Mouse (Mus musculus) liver, embryonic 14.5 days (tissue): ENCODE results near the gene Mgrn1. TPM values are rescaled to one million over a fixed set of nuclear protein-coding genes. Genes with fewer than 3 reads are reported as not detected.

Source experiments
- ATAC-seq: fragments of 200-750 bp; cut with Nextera tagmentation; 2 replicates; pipeline ENCODE4 v1.8.0; 2017; ENCODE audit warnings: moderate number of reproducible peaks, mild to moderate bottlenecking, moderate library complexity; ENCODE audit not compliant: insufficient read depth
- DNase-seq, 3 experiments: peaks; one replicate each; pipeline ENCODE4 v3.0.0-alpha.2; 2012 to 2013; ENCODE audit warnings: low read depth in 3 of 3, low spot score in 3 of 3
- H3K27ac ChIP-seq: fragments of 300-500 bp; sonication (generic); 2 replicates; pipeline ENCODE4 v1.5.1; 2014; ENCODE audit warnings: moderate library complexity, mild to moderate bottlenecking, control low read depth, inconsistent platforms
- H3K27me3 ChIP-seq: fragments of 300-500 bp; sonication (generic); 2 replicates; pipeline ENCODE4 v1.6.1; 2014; ENCODE audit warnings: mild to moderate bottlenecking, low read length, moderate library complexity; ENCODE audit not compliant: control insufficient read depth, insufficient read depth
- H3K36me3 ChIP-seq: fragments of 300-500 bp; sonication (generic); replicated peaks from 2 replicates; pipeline ENCODE4 v1.6.1; 2014; ENCODE audit warnings: low read depth; ENCODE audit not compliant: control insufficient read depth, insufficient read depth
- H3K4me1 ChIP-seq, 2 experiments: fragments of 200-500 bp in 1 of 2; fragments of 300-500 bp in 1 of 2; sonication (generic) in 1 of 2; replicated peaks; 2 replicates each; pipeline ENCODE4 v1.6.1; 2012 to 2014; ENCODE audit warnings: antibody characterized with exemption in 1 of 2, inconsistent platforms in 1 of 2, low read length in 1 of 2; ENCODE audit not compliant: control insufficient read depth in 2 of 2, insufficient read depth in 2 of 2
- H3K4me2 ChIP-seq: fragments of 300-500 bp; sonication (generic); 2 replicates; pipeline ENCODE4 v1.6.1; 2014; ENCODE audit warnings: low read depth, mild to moderate bottlenecking, control low read depth, moderate library complexity
- H3K4me3 ChIP-seq, 2 experiments: fragments of 200-500 bp in 1 of 2; fragments of 300-500 bp in 1 of 2; sonication (generic) in 1 of 2; 2 replicates each; pipeline ENCODE4 v1.5.1; 2012 to 2014; ENCODE audit warnings: low read depth in 2 of 2, low read length in 2 of 2, mild to moderate bottlenecking in 2 of 2, control low read depth in 1 of 2, inconsistent platforms in 1 of 2, moderate library complexity in 1 of 2; ENCODE audit not compliant: insufficient read depth in 1 of 2
- H3K9ac ChIP-seq: fragments of 300-500 bp; sonication (generic); replicated peaks from 2 replicates; pipeline ENCODE4 v1.6.1; 2014; ENCODE audit warnings: mild to moderate bottlenecking, control low read depth, moderate library complexity
- H3K9me3 ChIP-seq: fragments of 300-500 bp; sonication (generic); 2 replicates; pipeline ENCODE4 v1.6.1; 2016; ENCODE audit warnings: low read length, mixed read lengths; ENCODE audit not compliant: control insufficient read depth
- CTCF ChIP-seq: IDR thresholded peaks from 2 replicates; pipeline ENCODE4 v1.5.1; 2016; ENCODE audit warnings: antibody characterized with exemption, low read depth, control low read depth
- EP300 ChIP-seq: IDR thresholded peaks from 2 replicates; pipeline ENCODE4 v1.6.1; 2016; ENCODE audit warnings: antibody characterized with exemption, low read depth
- WGBS: fragments of 180-500 bp; shearing (Covaris S2); extraction: QIAGEN DNeasy Blood & Tissue Kit; methylation state at CpG from one replicate; pipeline ENCODE4 v1.1.7; 2014; ENCODE audit not compliant: insufficient replicate concordance; 5-methylcytosine and 5-hydroxymethylcytosine counted together
- polyA plus RNA-seq, 2 experiments: library from polyadenylated mRNA; depleted of rRNA in 1 of 2; stranded (reverse) in 1 of 2; unstranded in 1 of 2; fragments of >200 nt; fragmentation: Nextera tagmentation in 1 of 2; extraction: Ambion mirVana in 1 of 2; gene quantifications; 2 replicates each; pipeline versions ENCODE4 v1.2.1 to v1.2.3; 2012 to 2014

Mgrn1 gene
- polyA plus RNA-seq, 2 experiments = 15.7 to 17.6 TPM

- H3K27ac ChIP-seq = peak overlapping the region; percentile 83
These were observed 4.4 kb upstream of the Mgrn1 start for GRCm38 (mm10) chr16:4881400-4882351.

DNA sequence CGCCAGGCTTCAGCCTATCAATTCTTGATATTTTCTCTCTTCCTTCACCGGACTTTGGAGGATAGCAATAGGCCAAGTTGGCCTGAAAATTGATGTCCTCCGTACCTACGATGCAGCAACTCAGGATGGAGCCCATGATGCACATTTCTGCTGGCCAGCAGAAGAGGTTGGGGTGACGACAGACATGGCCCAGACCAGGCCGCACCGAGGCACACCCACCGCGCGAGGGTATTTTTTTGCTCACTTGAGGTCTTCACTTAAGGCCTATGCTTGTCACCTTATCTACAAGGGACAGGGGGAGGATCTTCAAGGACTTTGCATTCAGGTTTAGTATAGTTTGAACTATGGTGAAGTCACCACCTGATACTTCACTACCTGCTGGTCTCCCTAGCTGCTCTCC is 1.1 kb upstream of the Mgrn1 start:
- 75% methylated on average over 10 of the region's 10 CpGs for WGBS
- Histone ChIP-seq H3K27me3 (no peaks in the 10 kb centered on the region), H3K4me2 (peak overlapping the region; percentile 94; the same call in 1 of the 2 replicates), H3K9ac (no peak overlapping the region), H3K4me3 (no peak overlapping the region), H3K4me1 (peaks cover 19 to 34% of the 10 kb centered on the region in 2 experiments), H3K36me3 (no peaks in the 10 kb centered on the region), H3K9me3 (no peaks in the 10 kb centered on the region), H3K27ac (no peak overlapping the region)
- no peak for TF ChIP-seq CTCF
- no peak for TF ChIP-seq EP300
- DNase-seq (no peak), ATAC-seq (no peak)

More at GRCm38 (mm10) chr16:4881400-4882351, 4.4 kb upstream of the Mgrn1 start:
- Histone ChIP-seq H3K9me3 (no peaks in the 10 kb centered on the region), H3K9ac (peak overlapping the region; percentile 23; the same call in 1 of the 2 replicates), H3K36me3 (no peaks in the 10 kb centered on the region), H3K27me3 (no peaks in the 10 kb centered on the region), H3K4me3 (peak overlapping the region in 1 of 2 experiments; percentile 91; a peak in 3 of 4 replicates), H3K4me1 (peaks cover 28 to 40% of the 10 kb centered on the region in 2 experiments), H3K4me2 (peak overlapping the region; percentile 99)
- DNase-seq (no peak), ATAC-seq (no peak)
- 53% methylated on average over 10 of the region's 10 CpGs for WGBS
- TF ChIP-seq EP300 (no peak), CTCF (no peak)

DNA sequence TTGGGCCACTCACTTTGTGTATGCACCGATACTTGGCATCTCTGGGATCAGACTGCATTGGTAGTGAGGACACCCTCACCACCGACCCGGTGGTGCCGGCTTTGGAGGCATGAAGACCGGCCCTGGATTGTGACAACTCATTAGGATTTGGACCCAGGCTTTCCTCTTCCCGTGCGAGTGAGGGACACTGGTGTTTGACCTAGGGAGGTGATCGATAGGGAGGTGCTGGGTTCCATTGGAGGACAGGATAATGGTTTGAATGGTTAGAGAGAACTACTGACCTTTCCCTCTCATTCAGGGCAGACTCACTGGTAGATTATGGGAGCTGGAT is 606 bp downstream of the Mgrn1 start:
- Histone ChIP-seq H3K27me3 (no peaks in the 10 kb centered on the region), H3K4me2 (peak overlapping the region; percentile 94), H3K27ac (peak overlapping the region; percentile 50), H3K36me3 (no peaks in the 10 kb centered on the region), H3K4me3 (peak overlapping the region; percentile 63 to 79), H3K4me1 (peaks cover 9 to 32% of the 10 kb centered on the region in 2 experiments), H3K9me3 (no peaks in the 10 kb centered on the region), H3K9ac (peak overlapping the region; percentile 76)
- ATAC-seq (peak; percentile 6; the same call in 1 of the 2 replicates), DNase-seq (no peak)
- 3% methylated on average over 8 of the region's 8 CpGs for WGBS
- TF ChIP-seq CTCF = no peak
- TF ChIP-seq EP300 = no peak

DNA sequence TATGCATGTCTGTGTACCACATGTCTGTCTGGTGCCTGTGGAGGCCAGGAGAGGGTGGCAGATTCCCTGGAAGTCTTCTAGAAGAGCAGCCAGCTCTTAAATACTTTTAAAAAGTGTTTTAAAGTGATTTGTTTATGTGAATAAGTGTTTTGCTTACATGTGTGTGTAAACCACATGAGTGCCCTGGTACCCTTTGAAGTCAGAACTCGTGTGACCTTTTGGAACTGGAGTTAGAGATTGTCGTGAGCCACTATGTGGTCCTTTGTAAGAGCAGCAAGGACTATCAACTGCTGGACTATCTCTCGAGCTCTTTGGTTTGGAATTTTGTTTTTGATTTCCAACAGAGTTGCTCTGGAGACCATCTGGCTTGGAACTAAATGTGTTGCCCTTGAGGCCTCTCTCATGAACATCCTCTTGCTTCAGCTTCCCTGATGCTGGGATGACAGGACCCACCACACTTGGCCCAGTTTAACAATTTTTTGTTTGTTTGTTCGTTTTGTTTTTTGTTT is 4.2 kb downstream of the Mgrn1 start:
- H3K36me3 ChIP-seq = no peaks in the 10 kb centered on the region
- no peak overlapping the region for H3K4me2 ChIP-seq
- H3K4me1 ChIP-seq = peaks cover 3 to 32% of the 10 kb centered on the region in 2 experiments
- TF ChIP-seq EP300 = no peak
- TF ChIP-seq CTCF = no peak
- ATAC-seq (no peak), DNase-seq (no peak)
- H3K27ac ChIP-seq = no peak overlapping the region
- H3K9ac ChIP-seq = no peak overlapping the region
- no peaks in the 10 kb centered on the region for H3K27me3 ChIP-seq
- no peak overlapping the region for H3K4me3 ChIP-seq
- WGBS = 59% methylated on average over 4 of the region's 4 CpGs
- no peaks in the 10 kb centered on the region for H3K9me3 ChIP-seq

DNA sequence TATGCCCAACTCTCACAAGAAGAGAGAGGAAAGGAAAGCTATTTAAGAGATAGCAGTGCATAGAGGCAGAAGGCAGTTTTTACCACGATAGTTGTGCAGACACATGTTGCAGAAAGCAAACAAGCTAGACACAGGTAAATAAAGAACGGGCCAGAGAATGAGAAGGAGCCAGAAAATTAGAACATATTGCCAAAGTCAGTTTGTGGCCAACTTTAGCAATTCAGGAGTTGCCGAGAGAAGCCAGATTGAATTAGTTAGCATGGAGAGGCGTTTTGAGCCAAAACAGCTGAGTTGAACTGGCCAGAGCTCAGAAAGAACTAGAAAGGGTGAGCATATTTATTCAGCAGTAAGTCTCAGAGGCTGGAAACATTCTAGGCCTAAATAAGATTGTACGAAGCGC is 6.1 kb downstream of the Mgrn1 start:
- Histone ChIP-seq H3K4me2 (no peak overlapping the region), H3K4me1 (peaks cover 16 to 42% of the 10 kb centered on the region in 2 experiments), H3K27me3 (no peaks in the 10 kb centered on the region), H3K36me3 (no peaks in the 10 kb centered on the region), H3K4me3 (no peak overlapping the region), H3K27ac (no peak overlapping the region), H3K9me3 (no peaks in the 10 kb centered on the region), H3K9ac (no peak overlapping the region)
- TF ChIP-seq CTCF (no peak), EP300 (no peak)
- DNase-seq (no peak), ATAC-seq (no peak)
- 72% methylated on average over 6 of the region's 6 CpGs for WGBS
